Mouse (Mus musculus) intestine, postnatal 0 days (tissue): ENCODE results near the gene Zfp174. TPM values are rescaled to one million over a fixed set of nuclear protein-coding genes. Genes with fewer than 3 reads are reported as not detected.

Source experiments
- ATAC-seq: fragments of 200-750 bp; cut with Nextera tagmentation; 2 replicates; pipeline ENCODE4 v1.8.0; 2017; ENCODE audit warnings: mild to moderate bottlenecking, moderate TSS enrichment, moderate library complexity
- H3K27ac ChIP-seq: fragments of 300-500 bp; sonication (generic); 2 replicates; pipeline ENCODE4 v1.5.1; 2014; ENCODE audit warnings: mild to moderate bottlenecking, low read depth, low read length, moderate library complexity
- H3K27me3 ChIP-seq: fragments of 300-500 bp; sonication (generic); replicated peaks from 2 replicates; pipeline ENCODE4 v1.6.1; 2014; ENCODE audit warnings: low read length, mixed read lengths; ENCODE audit not compliant: control insufficient read depth, insufficient read depth
- H3K36me3 ChIP-seq: fragments of 300-500 bp; sonication (generic); 2 replicates; pipeline ENCODE4 v1.6.1; 2014; ENCODE audit warnings: mild to moderate bottlenecking, moderate library complexity; ENCODE audit not compliant: control insufficient read depth, insufficient read depth
- H3K4me1 ChIP-seq: fragments of 300-500 bp; sonication (generic); replicated peaks from 2 replicates; pipeline ENCODE4 v1.6.1; 2014; ENCODE audit warnings: antibody characterized with exemption, low read length, mixed read lengths; ENCODE audit not compliant: control insufficient read depth, insufficient read depth
- H3K4me2 ChIP-seq: fragments of 300-500 bp; sonication (generic); replicated peaks from 2 replicates; pipeline ENCODE4 v1.6.1; 2014; ENCODE audit warnings: low read depth, mild to moderate bottlenecking, moderate library complexity
- H3K4me3 ChIP-seq: fragments of 300-500 bp; sonication (generic); 2 replicates; pipeline ENCODE4 v1.5.1; 2014; ENCODE audit warnings: low read depth, low read length
- H3K9ac ChIP-seq: fragments of 300-500 bp; sonication (generic); 2 replicates; pipeline ENCODE4 v1.6.1; 2014; ENCODE audit warnings: mild to moderate bottlenecking, low read depth, low read length
- H3K9me3 ChIP-seq: fragments of 300-500 bp; sonication (generic); 2 replicates; pipeline ENCODE4 v1.6.1; 2016; ENCODE audit warnings: mixed run types; ENCODE audit not compliant: control insufficient read depth
- CTCF ChIP-seq: sonication (generic); IDR thresholded peaks from 2 replicates; pipeline ENCODE4 v1.5.1; 2016; ENCODE audit warnings: low read depth, mild to moderate bottlenecking, control low read depth, antibody characterized with exemption, moderate library complexity
- WGBS: fragments of 180-500 bp; shearing (Covaris S2); extraction: QIAGEN DNeasy Blood & Tissue Kit; methylation state at CpG from one replicate; pipeline ENCODE4 v1.1.7; 2014; 5-methylcytosine and 5-hydroxymethylcytosine counted together
- polyA plus RNA-seq: library from polyadenylated mRNA; unstranded; fragments of >200 nt; fragmentation: Nextera tagmentation; extraction: Ambion mirVana; gene quantifications from 2 replicates; pipeline ENCODE4 v1.2.1, GENCODE M21; 2015

Zfp174 gene
- polyA plus RNA-seq, 1 experiment from 2014 or later, result 0.44 TPM

GRCm38 (mm10) chr16:3871815-3872214 is 24.7 kb downstream of the Zfp174 start:
- H3K27ac ChIP-seq, result 0 out of 2 replicates have a peak overlapping the region, but pooled peaks have one; percentile 60
- 2% methylated on average over 16 of the region's 16 CpGs for WGBS

DNA sequence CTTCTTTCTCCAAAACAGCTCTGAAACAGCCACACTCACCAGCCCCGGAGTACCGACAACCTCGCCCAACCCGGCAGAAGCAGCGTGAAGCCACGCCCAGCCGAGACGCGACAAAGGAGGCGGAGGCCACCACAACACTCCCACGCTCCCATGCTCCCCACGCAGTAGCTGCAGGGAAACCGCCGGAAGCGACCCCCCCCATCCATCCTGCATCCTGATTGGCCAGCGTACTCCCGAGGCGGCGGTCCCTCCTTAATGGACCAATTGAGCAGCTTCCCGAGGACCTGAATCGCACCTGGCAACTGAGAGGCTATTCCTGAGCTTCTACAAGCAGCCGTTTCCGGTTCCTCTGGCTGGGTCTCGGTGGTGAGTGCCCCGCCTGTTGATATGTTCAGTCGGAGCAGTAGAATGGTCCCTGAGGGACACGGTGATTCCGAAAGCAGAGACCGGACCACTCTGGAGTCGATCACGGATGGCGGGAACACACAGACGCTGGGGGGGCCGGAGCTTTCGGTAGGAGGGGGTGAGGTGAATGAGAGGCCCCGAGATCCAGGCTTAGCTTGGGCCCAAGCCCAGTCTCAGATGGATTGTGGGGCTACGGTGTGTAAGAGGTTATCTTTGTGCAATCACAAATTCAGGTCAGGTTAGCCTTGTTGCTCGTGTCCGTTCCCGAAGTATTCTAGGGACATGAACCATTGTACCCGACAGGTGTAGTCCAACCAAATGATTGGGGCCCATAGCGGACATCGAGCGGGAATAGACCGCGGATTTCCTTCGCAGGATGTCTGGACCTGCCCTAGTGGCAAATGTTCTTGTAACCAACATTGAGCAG is 25.4 kb downstream of the Zfp174 start, which contains the start of gene Naa60:
Naa60 (plus strand) TSS at position 160 of the 832 bp plus-strand sequence.
- no peaks in the 10 kb centered on the region for H3K9me3 ChIP-seq
- H3K36me3 ChIP-seq, result peaks cover 5% of the 10 kb centered on the region; the same call in 1 of the 2 replicates
- H3K27me3 ChIP-seq, result no peaks in the 10 kb centered on the region
- H3K27ac ChIP-seq, result 0 out of 2 replicates have a peak within 1 kb of the TSS, but pooled peaks have one; percentile 60
- H3K4me1 ChIP-seq, result no peaks in the 10 kb centered on the region; the same call in 1 of the 2 replicates
- peak within 1 kb of the TSS; percentile 52 for H3K4me3 ChIP-seq
- H3K9ac ChIP-seq, result peak within 1 kb of the TSS; percentile 40
- WGBS, result 3% methylated on average over 47 of the region's 47 CpGs
- ATAC-seq, result peak; percentile 99
- 0 out of 2 replicates have a peak, but pooled peaks have one; percentile 6 for TF ChIP-seq CTCF
- peak within 1 kb of the TSS; percentile 90 for H3K4me2 ChIP-seq

More at GRCm38 (mm10) chr16:3871815-3872214, 24.7 kb downstream of the Zfp174 start:
- peak; percentile 57 for ATAC-seq
- Histone ChIP-seq H3K4me2 (peak overlapping the region; percentile 90), H3K9me3 (no peaks in the 10 kb centered on the region), H3K4me3 (peak overlapping the region; percentile 52), H3K9ac (peak overlapping the region; percentile 40), H3K4me1 (no peaks in the 10 kb centered on the region; the same call in 1 of the 2 replicates), H3K36me3 (peaks cover 8% of the 10 kb centered on the region; the same call in 1 of the 2 replicates), H3K27me3 (no peaks in the 10 kb centered on the region)
- TF ChIP-seq CTCF, result no peak

GRCm38 (mm10) chr16:3876346-3876745 is 29.3 kb downstream of the Zfp174 start:
- Histone ChIP-seq H3K27ac (no peak overlapping the region), H3K36me3 (no peaks in the 10 kb centered on the region), H3K9me3 (no peaks in the 10 kb centered on the region), H3K4me1 (no peaks in the 10 kb centered on the region; the same call in 1 of the 2 replicates), H3K4me3 (no peak overlapping the region), H3K4me2 (no peak overlapping the region), H3K27me3 (no peaks in the 10 kb centered on the region), H3K9ac (no peak overlapping the region)
- TF ChIP-seq CTCF, result no peak
- WGBS, result 91% methylated on average over 4 of the region's 4 CpGs
- no peak for ATAC-seq

DNA sequence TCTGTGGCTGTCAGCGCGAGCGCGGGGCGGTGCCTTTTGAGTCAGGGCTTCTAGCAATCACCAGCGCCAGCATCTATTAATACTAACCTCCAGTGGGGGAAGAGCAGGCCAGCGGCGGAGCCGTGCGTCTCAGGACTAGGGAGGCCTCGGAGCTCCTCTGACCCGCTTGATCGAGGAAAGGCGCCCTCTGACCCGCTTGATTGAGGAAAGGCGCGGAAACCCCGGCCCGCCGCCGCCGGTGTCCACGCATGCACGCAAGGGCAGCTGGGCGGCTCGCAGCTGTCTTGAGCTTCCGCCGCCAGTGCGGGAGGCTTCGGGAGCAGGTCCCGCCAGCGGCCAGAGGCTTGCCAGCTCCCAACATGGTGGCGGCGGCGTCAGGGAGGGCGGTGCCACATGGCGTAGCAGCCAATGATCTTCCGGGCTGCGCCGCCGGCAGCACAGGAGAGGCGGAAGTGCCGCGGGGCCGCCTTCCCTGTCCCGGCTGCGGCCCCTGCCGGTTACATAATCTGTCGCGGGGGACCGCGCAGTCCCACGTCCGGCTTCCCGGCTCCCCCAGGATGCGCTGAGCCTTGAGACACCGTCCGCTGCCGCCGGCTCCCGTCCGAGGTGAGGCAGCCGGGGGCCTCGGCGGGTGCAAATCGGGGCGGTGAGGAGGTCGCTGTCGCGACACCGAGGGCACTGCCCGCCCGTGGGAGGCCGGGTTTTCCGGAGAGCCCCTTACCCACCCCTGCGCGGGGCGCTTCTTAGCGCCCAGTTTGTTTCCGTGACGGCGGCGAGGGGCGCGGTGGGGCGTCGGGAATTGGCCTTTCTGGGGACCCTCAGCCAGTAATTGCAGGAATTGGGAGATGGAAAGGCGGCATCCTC is 37.4 kb downstream of the Zfp174 start, which contains the start of the genes Zfp597 and Gm20695:
Zfp597 (minus strand) TSS at position 361 of the 864 bp plus-strand sequence.
Gm20695 (plus strand) TSS at position 448 of the 864 bp plus-strand sequence.
- Histone ChIP-seq H3K4me1 (no peaks in the 10 kb centered on the region; the same call in 1 of the 2 replicates), H3K27me3 (no peaks in the 10 kb centered on the region), H3K4me3 (peak within 1 kb of the TSS; percentile 98), H3K9ac (peak within 1 kb of the TSS; percentile 76), H3K27ac (peak within 1 kb of the TSS; percentile 91), H3K9me3 (no peaks in the 10 kb centered on the region), H3K4me2 (peak within 1 kb of the TSS; percentile 88), H3K36me3 (0 out of 2 replicates have a peak, but pooled peaks cover 6% of the 10 kb centered on the region)
- peak; percentile 99 for ATAC-seq
- WGBS, result under 1% methylated on average over 88 of the region's 88 CpGs
- peak; percentile 68 for TF ChIP-seq CTCF

GRCm38 (mm10) chr16:3885065-3885670 is 38.1 kb downstream of the Zfp174 start:
- no peaks in the 10 kb centered on the region for H3K9me3 ChIP-seq
- no peak; the same call in 1 of the 2 replicates for ATAC-seq
- H3K9ac ChIP-seq, result peak overlapping the region; percentile 76
- H3K27me3 ChIP-seq, result no peaks in the 10 kb centered on the region
- peak overlapping the region; percentile 88 for H3K4me2 ChIP-seq
- H3K4me1 ChIP-seq, result no peaks in the 10 kb centered on the region; the same call in 1 of the 2 replicates
- H3K27ac ChIP-seq, result peak overlapping the region; percentile 91
- no peak for TF ChIP-seq CTCF
- H3K4me3 ChIP-seq, result peak overlapping the region; percentile 98
- 0 out of 2 replicates have a peak, but pooled peaks cover 6% of the 10 kb centered on the region for H3K36me3 ChIP-seq
- 1% methylated on average over 10 of the region's 10 CpGs for WGBS
